Mouse (Mus musculus): ENCODE measurements around the gene Cd59b. TPM values are rescaled to one million over a fixed set of nuclear protein-coding genes. Genes with fewer than 3 reads are reported as not detected.

The Cd59b gene
- 10.7 and 11.6 TPM in 2 replicates for polyA plus RNA-seq (2015; fragmentation: Nextera tagmentation; extraction: Ambion mirVana)

- Histone ChIP-seq H3K4me2 (ENCODE audit: low read length) (peak within 1 kb of the TSS; percentile 55), H3K27me3 (ENCODE audit: insufficient read depth, low read length) (no peaks in the 10 kb centered on the region), H3K36me3 (ENCODE audit: insufficient read depth, low read length) (no peaks in the 10 kb centered on the region), H3K4me3 (replicated peaks; ENCODE audit: low read depth, low read length) (peak within 1 kb of the TSS; percentile 28; the same call in 1 of the 2 replicates), H3K4me1 (replicated peaks; ENCODE audit: insufficient read depth, low read length) (no peaks in the 10 kb centered on the region), H3K9ac (ENCODE audit: low read depth, low read length) (peak within 1 kb of the TSS; percentile 44; the same call in 1 of the 2 replicates), H3K27ac (no peak within 1 kb of the TSS), H3K9me3 (replicated peaks; ENCODE audit: low read length) (no peaks in the 10 kb centered on the region)
- no peak for TF ChIP-seq CTCF (IDR thresholded peaks at IDR 0.05; ENCODE audit: low read depth)
- DNase-seq (ENCODE audit: low spot score) (peak; percentile 71), ATAC-seq (replicated peaks; ENCODE audit: low FRiP score, low read depth) (peak; percentile 91)
- 9% methylated on average over 13 of the region's 13 CpGs for WGBS
Measured at GRCm38 (mm10) chr2:104069704-104070185, at the start of gene Cd59b. TSS of gene Cd59b (plus strand) at chr2:104069849.

GRCm38 (mm10) chr2:104023096-104023495 is 46.6 kb upstream of the Cd59b start:
- H3K9ac ChIP-seq (ENCODE audit: low read depth, low read length): no peak overlapping the region
- TF ChIP-seq CTCF (IDR thresholded peaks at IDR 0.05; ENCODE audit: low read depth): no peak
- H3K4me3 ChIP-seq (replicated peaks; ENCODE audit: low read depth, low read length): no peak overlapping the region
- WGBS: 78% methylated on average over 7 of the region's 7 CpGs
- DNase-seq (ENCODE audit: low spot score) (no peak), ATAC-seq (replicated peaks; ENCODE audit: low FRiP score, low read depth) (no peak)
- no peaks in the 10 kb centered on the region for H3K36me3 ChIP-seq (ENCODE audit: insufficient read depth, low read length)
- H3K9me3 ChIP-seq (replicated peaks; ENCODE audit: low read length): no peaks in the 10 kb centered on the region
- H3K27ac ChIP-seq: no peak overlapping the region
- H3K27me3 ChIP-seq (ENCODE audit: insufficient read depth, low read length): no peaks in the 10 kb centered on the region
- no peak overlapping the region for H3K4me2 ChIP-seq (ENCODE audit: low read length)
- H3K4me1 ChIP-seq (replicated peaks; ENCODE audit: insufficient read depth, low read length): 0 out of 2 replicates have a peak, but pooled peaks cover 2% of the 10 kb centered on the region

GRCm38 (mm10) chr2:104024656-104025055 is 45.0 kb upstream of the Cd59b start:
- TF ChIP-seq CTCF (IDR thresholded peaks at IDR 0.05; ENCODE audit: low read depth): no peak
- peaks cover 9% of the 10 kb centered on the region; the same call in 1 of the 2 replicates for H3K4me1 ChIP-seq (replicated peaks; ENCODE audit: insufficient read depth, low read length)

GRCm38 (mm10) chr2:104027458-104028138 is 42.1 kb upstream of the Cd59b start, which contains the start of gene Fbxo3:
TSS of gene Fbxo3 (plus strand) at chr2:104027721.
- H3K27me3 ChIP-seq (ENCODE audit: insufficient read depth, low read length): no peaks in the 10 kb centered on the region
- H3K9me3 ChIP-seq (replicated peaks; ENCODE audit: low read length): no peaks in the 10 kb centered on the region
- DNase-seq (ENCODE audit: low spot score) (peak; percentile 85), ATAC-seq (replicated peaks; ENCODE audit: low FRiP score, low read depth) (peak; percentile 94)
- H3K4me3 ChIP-seq (replicated peaks; ENCODE audit: low read depth, low read length): peak within 1 kb of the TSS; percentile 98
- peak within 1 kb of the TSS; percentile 84 for H3K4me2 ChIP-seq (ENCODE audit: low read length)
- peaks cover 13% of the 10 kb centered on the region; the same call in 1 of the 2 replicates for H3K4me1 ChIP-seq (replicated peaks; ENCODE audit: insufficient read depth, low read length)
- peak within 1 kb of the TSS; percentile 93 for H3K9ac ChIP-seq (ENCODE audit: low read depth, low read length)
- under 1% methylated on average over 33 of the region's 44 CpGs for whole genome bisulfite sequencing
- peak; percentile 36; the same call in 1 of the 2 replicates for TF ChIP-seq CTCF (IDR thresholded peaks at IDR 0.05; ENCODE audit: low read depth)
- 0 out of 2 replicates have a peak, but pooled peaks cover 6% of the 10 kb centered on the region for H3K36me3 ChIP-seq (ENCODE audit: insufficient read depth, low read length)
- peak within 1 kb of the TSS; percentile 75 for H3K27ac ChIP-seq

More at GRCm38 (mm10) chr2:104024656-104025055, 45.0 kb upstream of the Cd59b start:
- 91% methylated on average over 4 of the region's 4 CpGs for WGBS
- no peak for ATAC-seq (replicated peaks; ENCODE audit: low FRiP score, low read depth)
- no peaks in the 10 kb centered on the region for H3K27me3 ChIP-seq (ENCODE audit: insufficient read depth, low read length)
- H3K27ac ChIP-seq: no peak overlapping the region
- no peak for DNase-seq (ENCODE audit: low spot score)
- no peak overlapping the region for H3K9ac ChIP-seq (ENCODE audit: low read depth, low read length)
- no peaks in the 10 kb centered on the region for H3K36me3 ChIP-seq (ENCODE audit: insufficient read depth, low read length)
- no peak overlapping the region for H3K4me3 ChIP-seq (replicated peaks; ENCODE audit: low read depth, low read length)
- H3K9me3 ChIP-seq (replicated peaks; ENCODE audit: low read length): no peaks in the 10 kb centered on the region
- H3K4me2 ChIP-seq (ENCODE audit: low read length): no peak overlapping the region

GRCm38 (mm10) chr2:104028139-104028723 is 41.4 kb upstream of the Cd59b start, which contains the start of gene 4931422A03Rik:
TSS of gene 4931422A03Rik (minus strand) at chr2:104028361.
- H3K9me3 ChIP-seq (replicated peaks; ENCODE audit: low read length): no peaks in the 10 kb centered on the region
- H3K27me3 ChIP-seq (ENCODE audit: insufficient read depth, low read length): no peaks in the 10 kb centered on the region
- H3K9ac ChIP-seq (ENCODE audit: low read depth, low read length): peak within 1 kb of the TSS; percentile 93
- DNase-seq (ENCODE audit: low spot score) (peak; percentile 26), ATAC-seq (replicated peaks; ENCODE audit: low FRiP score, low read depth) (peak; percentile 69)
- peak within 1 kb of the TSS; percentile 75 for H3K27ac ChIP-seq
- peaks cover 13% of the 10 kb centered on the region; the same call in 1 of the 2 replicates for H3K4me1 ChIP-seq (replicated peaks; ENCODE audit: insufficient read depth, low read length)
- H3K36me3 ChIP-seq (ENCODE audit: insufficient read depth, low read length): 0 out of 2 replicates have a peak, but pooled peaks cover 6% of the 10 kb centered on the region
- H3K4me3 ChIP-seq (replicated peaks; ENCODE audit: low read depth, low read length): peak within 1 kb of the TSS; percentile 98
- TF ChIP-seq CTCF (IDR thresholded peaks at IDR 0.05; ENCODE audit: low read depth): 0 out of 2 replicates have a peak, but pooled peaks have one; percentile 3
- WGBS: under 1% methylated on average over 32 of the region's 32 CpGs
- H3K4me2 ChIP-seq (ENCODE audit: low read length): peak within 1 kb of the TSS; percentile 84

- TF ChIP-seq CTCF (IDR thresholded peaks at IDR 0.05; ENCODE audit: low read depth): no peak
- WGBS: 64% methylated on average over 2 of the region's 2 CpGs
- Histone ChIP-seq H3K27me3 (ENCODE audit: insufficient read depth, low read length) (no peaks in the 10 kb centered on the region), H3K4me1 (replicated peaks; ENCODE audit: insufficient read depth, low read length) (peaks cover 13% of the 10 kb centered on the region; the same call in 1 of the 2 replicates), H3K9me3 (replicated peaks; ENCODE audit: low read length) (no peaks in the 10 kb centered on the region), H3K36me3 (ENCODE audit: insufficient read depth, low read length) (0 out of 2 replicates have a peak, but pooled peaks cover 6% of the 10 kb centered on the region), H3K27ac (no peak overlapping the region), H3K4me2 (ENCODE audit: low read length) (peak overlapping the region; percentile 84), H3K9ac (ENCODE audit: low read depth, low read length) (no peak overlapping the region), H3K4me3 (replicated peaks; ENCODE audit: low read depth, low read length) (no peak overlapping the region)
- ATAC-seq (replicated peaks; ENCODE audit: low FRiP score, low read depth) (no peak), DNase-seq (ENCODE audit: low spot score) (no peak)
Measured at GRCm38 (mm10) chr2:104029074-104029473, 40.6 kb upstream of the Cd59b start.

All from kidney, postnatal 0 days (tissue).